Mouse (Mus musculus) cerebellum, adult 8-10 months (tissue): ENCODE measurements around the gene Tmod4.

Experiments
- DNase-seq: peaks from one replicate; pipeline ENCODE4 v3.0.0; 2022

The Tmod4 gene

GRCm38 (mm10) chr3:95139586-95140288 lies 15.5 kb downstream of the Tmod4 start:
- DNase-seq, result no peak

GRCm38 (mm10) chr3:95140289-95140595 lies 16.0 kb downstream of the Tmod4 start:
- DNase-seq, result no peak

GRCm38 (mm10) chr3:95140795-95141194 lies 16.5 kb downstream of the Tmod4 start:
- no peak for DNase-seq

GRCm38 (mm10) chr3:95141474-95141873 lies 17.2 kb downstream of the Tmod4 start:
- no peak for DNase-seq

GRCm38 (mm10) chr3:95141952-95142616 lies 17.8 kb downstream of the Tmod4 start, which contains the start of gene Tnfaip8l2:
Gene Tnfaip8l2, minus strand, starts transcription at chr3:95142360.
- DNase-seq, result no peak

GRCm38 (mm10) chr3:95142617-95143011 lies 18.3 kb downstream of the Tmod4 start:
- DNase-seq, result peak; percentile 94

GRCm38 (mm10) chr3:95147924-95148323 lies 23.6 kb downstream of the Tmod4 start:
- DNase-seq, result no peak

GRCm38 (mm10) chr3:95153874-95154273 lies 29.6 kb downstream of the Tmod4 start:
- no peak for DNase-seq

- DNase-seq, result peak; percentile 30
Measured at GRCm38 (mm10) chr3:95159511-95159986, 35.3 kb downstream of the Tmod4 start.

GRCm38 (mm10) chr3:95159987-95160963 lies 36.0 kb downstream of the Tmod4 start, which contains the start of gene Sema6c:
Gene Sema6c, plus strand, starts transcription at chr3:95160457.
- DNase-seq, result peak; percentile 87

GRCm38 (mm10) chr3:95161041-95161551 lies 36.8 kb downstream of the Tmod4 start:
- peak; percentile 46 for DNase-seq

GRCm38 (mm10) chr3:95161618-95162344 lies 37.5 kb downstream of the Tmod4 start:
- DNase-seq, result peak; percentile 31

- DNase-seq, result no peak
Measured at GRCm38 (mm10) chr3:95162345-95162628, 38.0 kb downstream of the Tmod4 start.

GRCm38 (mm10) chr3:95163419-95164255 lies 39.4 kb downstream of the Tmod4 start:
- DNase-seq, result no peak

GRCm38 (mm10) chr3:95164256-95164550 lies 39.9 kb downstream of the Tmod4 start:
- DNase-seq, result no peak

- no peak for DNase-seq
Measured at GRCm38 (mm10) chr3:95164840-95165239, 40.6 kb downstream of the Tmod4 start.

- no peak for DNase-seq
Measured at GRCm38 (mm10) chr3:95169996-95170395, 45.7 kb downstream of the Tmod4 start.

- no peak for DNase-seq
Measured at GRCm38 (mm10) chr3:95171105-95171504, 46.8 kb downstream of the Tmod4 start.

- no peak for DNase-seq
Measured at GRCm38 (mm10) chr3:95172526-95173255, 48.4 kb downstream of the Tmod4 start.

GRCm38 (mm10) chr3:95173256-95173949 lies 49.1 kb downstream of the Tmod4 start:
- DNase-seq, result no peak
